Mouse (Mus musculus): ENCODE measurements at regions not wholly inside any gene's neighbourhood (a gene's known extent, or its start where the extent isn't known, plus 50 kb on each side); places are given as distances from the start of the nearest gene placed in this dataset.

- DNase-seq, result no peak
Measured at GRCm38 (mm10) chr17:84890871-84891599, 65.5 kb upstream of the Ppm1b start.

GRCm38 (mm10) chr17:84893273-84894033, 63.1 kb upstream of the Ppm1b start:
- no peak for DNase-seq

GRCm38 (mm10) chr17:84895526-84895925, 61.0 kb upstream of the Ppm1b start:
- no peak for DNase-seq

GRCm38 (mm10) chr17:84896572-84896971, 60.0 kb upstream of the Ppm1b start:
- no peak for DNase-seq

- no peak for DNase-seq
Measured at GRCm38 (mm10) chr17:84898407-84898806, 58.1 kb upstream of the Ppm1b start.

- no peak for DNase-seq
Measured at GRCm38 (mm10) chr17:84903625-84904337, 52.8 kb upstream of the Ppm1b start.
